Mouse (Mus musculus): Measurements from ENCODE around the gene Aldh3b3.

Aldh3b3 gene

GRCm38 (mm10) chr19:4000949-4001525 lies 42.6 kb downstream of the Aldh3b3 start:
- in situ Hi-C loops (cut with MboI, MseI): no loop called here

- in situ Hi-C loops (cut with MboI, MseI): no loop called here
Measured at GRCm38 (mm10) chr19:4001752-4002151, 43.3 kb downstream of the Aldh3b3 start.

GRCm38 (mm10) chr19:4003112-4003511 lies 44.7 kb downstream of the Aldh3b3 start, which contains the start of gene Doc2g:
Doc2g (plus strand) TSS chr19:4003313.
- in situ Hi-C loops (cut with MboI, MseI): no loop called here

GRCm38 (mm10) chr19:4003641-4004040 lies 45.2 kb downstream of the Aldh3b3 start:
- in situ Hi-C loops (cut with MboI, MseI): no loop called here

GRCm38 (mm10) chr19:4004331-4004730 lies 45.9 kb downstream of the Aldh3b3 start:
- in situ Hi-C loops (cut with MboI, MseI): no loop called here

GRCm38 (mm10) chr19:4005091-4005490 lies 46.6 kb downstream of the Aldh3b3 start:
- in situ Hi-C loops (cut with MboI, MseI): no loop called here

- in situ Hi-C loops (cut with MboI, MseI): no loop called here
Measured at GRCm38 (mm10) chr19:4005971-4006370, 47.5 kb downstream of the Aldh3b3 start.

DNA sequence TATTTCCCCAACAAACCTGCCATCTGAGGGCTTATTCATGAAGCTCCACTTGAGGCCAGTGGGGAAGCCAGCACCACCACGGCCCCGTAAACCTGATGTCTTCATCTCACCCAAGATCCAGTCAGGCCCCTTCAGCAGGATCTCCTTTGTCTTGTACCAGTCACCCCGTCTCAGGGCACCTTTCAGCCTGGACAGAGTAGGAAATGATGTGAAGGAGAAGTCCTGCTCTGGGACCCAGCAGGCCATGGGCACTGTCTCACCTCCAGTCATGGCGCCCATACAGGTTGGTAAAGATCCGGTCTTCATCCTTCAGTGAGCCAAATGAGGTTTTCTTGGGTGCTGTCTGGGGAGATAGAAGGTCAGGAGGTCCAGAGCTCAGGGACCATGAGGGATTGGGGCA lies 52.6 kb downstream of the Aldh3b3 start:
- in situ Hi-C loops (cut with MboI, MseI): no loop called here

GRCm38 (mm10) chr19:4012432-4013022 lies 54.1 kb downstream of the Aldh3b3 start, which contains the start of gene Ndufv1:
Ndufv1 (minus strand) TSS chr19:4012806.
- in situ Hi-C loops (cut with MboI, MseI): no loop called here

DNA sequence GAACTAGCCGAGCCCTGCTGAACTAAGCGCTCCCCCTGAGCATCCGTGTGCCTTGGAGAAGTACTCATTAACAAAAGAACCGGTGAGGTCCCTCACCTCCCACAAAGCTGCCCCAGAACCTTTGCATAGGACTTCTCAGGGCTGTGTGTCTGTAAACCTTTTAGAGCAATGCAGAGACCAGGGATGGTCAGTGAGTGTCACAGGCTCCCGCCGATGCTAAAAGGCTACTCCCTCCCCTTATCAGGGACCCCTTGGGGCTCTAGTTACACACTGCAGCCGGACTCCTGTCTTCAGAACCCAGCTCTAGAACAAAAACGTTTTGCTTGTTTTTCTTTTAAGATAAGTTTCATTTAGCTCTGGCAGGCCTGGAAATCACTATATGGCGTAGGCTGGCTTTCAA lies 54.6 kb downstream of the Aldh3b3 start:
- in situ Hi-C loops (cut with MboI, MseI): no loop called here

DNA sequence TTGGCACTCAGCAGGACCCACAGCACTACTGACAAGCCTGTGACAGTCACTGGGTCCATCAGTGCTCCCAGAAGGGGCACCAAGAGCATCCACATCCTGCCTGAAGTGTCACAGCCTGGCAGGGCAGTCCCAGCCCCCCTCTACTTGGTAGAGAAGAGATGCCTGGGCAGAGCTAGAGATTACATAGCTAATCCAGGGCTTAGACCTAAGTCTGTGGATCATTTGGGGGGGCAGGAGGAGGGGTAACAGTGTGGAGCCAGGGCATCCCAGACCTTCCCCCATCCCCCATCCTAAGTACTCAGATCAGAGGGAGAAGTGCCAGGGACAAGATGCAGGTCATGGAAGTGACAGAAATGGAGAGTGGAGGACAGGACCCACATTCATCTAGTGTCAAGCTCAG lies 56.4 kb downstream of the Aldh3b3 start:
- in situ Hi-C loops (cut with MboI, MseI): no loop called here

- in situ Hi-C loops (cut with MboI, MseI): no loop called here
Measured at GRCm38 (mm10) chr19:4015635-4016034, 57.2 kb downstream of the Aldh3b3 start.

DNA sequence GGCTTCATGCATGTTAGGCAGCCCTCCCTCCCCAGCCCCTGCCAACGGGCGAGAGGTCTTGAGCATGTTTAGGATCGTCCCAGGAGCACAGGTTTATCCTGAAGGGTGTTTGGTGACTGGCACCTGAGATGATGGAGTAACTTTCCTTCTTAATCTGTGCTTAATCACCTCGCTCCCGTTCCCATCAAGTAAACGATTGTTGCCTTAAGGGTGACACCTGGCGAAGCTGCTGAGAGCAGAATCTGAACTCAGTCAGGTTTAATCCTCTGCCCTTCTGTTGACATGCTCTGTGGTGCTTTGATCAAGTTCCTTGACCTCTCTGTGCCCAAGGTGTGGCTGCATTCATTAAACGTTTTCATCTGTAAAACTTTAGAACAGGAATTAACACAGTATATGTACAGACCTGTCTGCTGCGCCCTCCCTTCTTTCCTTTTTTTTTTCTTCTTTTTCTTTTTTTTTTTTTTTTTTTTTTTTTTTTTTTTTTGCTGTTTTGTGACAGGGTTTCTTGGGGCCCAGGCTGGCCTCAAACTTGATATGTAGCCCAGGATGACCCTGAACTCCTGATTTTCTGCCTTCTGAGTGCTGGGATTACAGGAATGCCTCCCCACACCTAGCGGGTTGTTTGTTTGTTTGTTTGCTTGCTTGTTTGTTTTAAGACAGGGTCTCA lies 59.6 kb downstream of the Aldh3b3 start:
- in situ Hi-C loops (cut with MboI, MseI): no loop called here

DNA sequence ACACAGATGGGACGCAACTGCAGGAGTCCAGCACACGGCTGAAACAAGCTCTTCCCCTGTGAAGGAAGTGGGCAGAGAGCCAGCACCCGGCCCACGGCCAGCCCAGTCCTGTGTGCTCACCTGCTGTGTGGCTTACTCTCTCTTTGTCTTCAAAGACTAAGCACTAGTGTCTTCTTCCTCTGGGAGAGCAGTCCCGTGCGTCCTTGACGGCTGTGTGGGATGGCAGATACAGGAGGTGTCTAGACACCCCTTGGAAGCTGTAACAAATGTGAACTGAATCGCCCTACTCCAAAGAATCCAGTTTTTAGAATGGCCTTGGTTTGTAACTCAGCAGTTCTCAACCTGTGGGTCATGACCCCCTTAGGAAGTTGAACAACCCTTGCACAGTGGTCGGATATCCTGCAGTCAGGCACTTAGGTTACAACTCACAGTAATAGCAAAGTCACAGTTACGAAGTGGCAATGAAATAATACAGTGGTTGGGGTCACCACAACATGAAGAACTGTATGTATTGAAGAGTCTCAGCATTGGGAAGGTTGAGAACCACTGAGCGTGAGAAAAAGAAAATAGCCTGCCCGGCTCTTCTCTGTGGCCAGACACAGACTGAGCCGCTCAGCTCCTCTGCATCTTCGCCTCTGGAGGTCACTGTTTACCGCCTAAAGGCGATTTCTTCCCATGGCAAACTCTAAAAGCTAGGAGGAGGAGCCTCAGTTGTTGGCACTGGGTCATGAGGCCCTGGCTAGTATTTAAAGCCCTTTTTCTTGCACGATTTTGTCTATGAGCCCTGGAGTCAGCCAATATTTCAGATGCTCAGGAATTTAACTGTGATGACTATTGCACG lies 60.5 kb downstream of the Aldh3b3 start:
- in situ Hi-C loops (cut with MboI, MseI): no loop called here

All from T-helper 17 cell (primary cell).